ENCODE assay signal across 21 mouse cellular contexts in the genomic region with DNA sequence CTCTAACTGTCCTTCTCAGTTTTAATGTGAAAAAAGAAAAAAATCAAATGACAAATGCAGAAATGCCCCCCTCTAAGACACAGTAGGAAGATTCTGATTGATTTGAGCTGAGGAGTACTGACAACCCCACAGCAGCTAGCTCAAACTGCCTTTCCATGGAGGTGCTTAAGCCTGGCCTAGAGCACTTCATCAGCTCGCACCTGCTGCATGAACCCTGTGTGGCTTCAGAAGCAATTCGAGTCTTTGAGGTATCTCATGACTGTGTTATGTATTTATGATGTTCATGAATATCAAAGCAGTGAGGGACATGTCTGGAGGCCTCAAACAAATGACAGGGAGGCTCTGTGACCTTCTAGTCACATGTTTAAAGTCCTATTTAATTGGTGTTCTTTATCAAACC.
DNase-seq lines count a peak whose midpoint lies in the region; ATAC-seq and TF ChIP-seq lines count a peak whose summit lies in the region.
"Had no signal": no experiment of that assay in that cellular context is flagged by ENCODE, and none has a peak within 500 bp of the region (broad histone marks: within the 10 kb centered on the region; RNA-seq: fewer than 3 reads in every experiment).

No protein-coding gene starts in this region.

- no peak overlapping the region for H3K4me3 ChIP-seq in midbrain, embryonic 12.5 days
- no peak overlapping the region for H3K4me3 ChIP-seq in midbrain, embryonic 15.5 days
- H3K4me3 ChIP-seq: forebrain, embryonic 10.5 days; forebrain, embryonic 15.5 days; heart, adult 2 months; heart, embryonic 10.5 days; heart, embryonic 13.5 days had no signal

- WGBS in midbrain, embryonic 12.5 days: 49% methylated on average over 2 of the region's 2 CpGs
- WGBS in midbrain, embryonic 15.5 days: 38% methylated on average over 2 of the region's 2 CpGs

- DNase-seq in brain, embryonic 14.5 days (ENCODE audit: low read depth): peak; percentile 59
- no peak for DNase-seq in retina, postnatal 1 day
- no peak for DNase-seq in cerebellum, adult 9-11 months
- no peak for DNase-seq in urinary bladder, postnatal 4 days (ENCODE audit: low spot score in 2 of 2)
- DNase-seq: adrenal gland, adult 2 months; adrenal gland, postnatal 14 days; cerebellum, adult 11-12 months; cerebellum, adult 8-10 months; cerebellum, postnatal 14 days; gastrocnemius, postnatal 25 days; heart, adult 2 months; heart, postnatal 14 days; heart, postnatal 4 days had no signal

- peak; percentile 68 for ATAC-seq in midbrain, embryonic 12.5 days (ENCODE audit: low FRiP score, low read depth)
- ATAC-seq in midbrain, embryonic 15.5 days (replicated peaks): peak; percentile 83
- ATAC-seq: CD4-positive, CD25-positive, alpha-beta regulatory T cell, adult 4 months; forebrain, embryonic 15.5 days had no signal

- TF ChIP-seq POLR2A in brain, embryonic 14.5 days (IDR thresholded peaks at IDR 0.05; ENCODE audit: borderline replicate concordance, extremely low read depth, insufficient read depth, insufficient read length, poor library complexity, severe bottlenecking): no peak

- H3K4me1 ChIP-seq in midbrain, embryonic 12.5 days: no peaks in the 10 kb centered on the region
- H3K4me1 ChIP-seq in midbrain, embryonic 15.5 days: no peaks in the 10 kb centered on the region
- H3K4me1 ChIP-seq: forebrain, embryonic 10.5 days; forebrain, embryonic 15.5 days; heart, embryonic 10.5 days; heart, embryonic 13.5 days had no signal

- no peak overlapping the region for H3K4me2 ChIP-seq in midbrain, embryonic 12.5 days (replicated peaks)
- no peak overlapping the region for H3K4me2 ChIP-seq in midbrain, embryonic 15.5 days
- H3K4me2 ChIP-seq: forebrain, embryonic 15.5 days; heart, embryonic 13.5 days; hindbrain, embryonic 14.5 days had no signal

- no peaks in the 10 kb centered on the region for H3K36me3 ChIP-seq in midbrain, embryonic 12.5 days
- H3K36me3 ChIP-seq in midbrain, embryonic 15.5 days (replicated peaks): no peaks in the 10 kb centered on the region
- H3K36me3 ChIP-seq: forebrain, embryonic 10.5 days; forebrain, embryonic 15.5 days; heart, embryonic 10.5 days; heart, embryonic 13.5 days had no signal

- no peak overlapping the region for H3K9ac ChIP-seq in midbrain, embryonic 12.5 days (replicated peaks)
- no peak overlapping the region for H3K9ac ChIP-seq in midbrain, embryonic 15.5 days
- H3K9ac ChIP-seq: forebrain, embryonic 15.5 days; heart, embryonic 13.5 days; hindbrain, embryonic 14.5 days had no signal

- no peak overlapping the region for H3K27ac ChIP-seq in midbrain, embryonic 12.5 days (replicated peaks)
- H3K27ac ChIP-seq in midbrain, embryonic 15.5 days: no peak overlapping the region
- H3K27ac ChIP-seq: forebrain, embryonic 10.5 days; forebrain, embryonic 15.5 days; heart, adult 2 months; heart, embryonic 10.5 days; heart, embryonic 13.5 days; hindbrain, embryonic 14.5 days had no signal

- H3K9me3 ChIP-seq in midbrain, embryonic 12.5 days: no peaks in the 10 kb centered on the region
- H3K9me3 ChIP-seq in midbrain, embryonic 15.5 days: no peaks in the 10 kb centered on the region
- H3K9me3 ChIP-seq: forebrain, embryonic 10.5 days; forebrain, embryonic 15.5 days; heart, embryonic 10.5 days; heart, embryonic 13.5 days had no signal

- no peak for TF ChIP-seq CTCF in brain, embryonic 14.5 days (IDR thresholded peaks at IDR 0.05; ENCODE audit: borderline replicate concordance, extremely low read depth, insufficient read depth, insufficient read length)

- H3K27me3 ChIP-seq in midbrain, embryonic 12.5 days: no peaks in the 10 kb centered on the region
- no peaks in the 10 kb centered on the region for H3K27me3 ChIP-seq in midbrain, embryonic 15.5 days (replicated peaks)
- H3K27me3 ChIP-seq: forebrain, embryonic 15.5 days; heart, embryonic 13.5 days had no signal
